ENCODE assay signal across 12 mouse cellular contexts in the genomic region with DNA sequence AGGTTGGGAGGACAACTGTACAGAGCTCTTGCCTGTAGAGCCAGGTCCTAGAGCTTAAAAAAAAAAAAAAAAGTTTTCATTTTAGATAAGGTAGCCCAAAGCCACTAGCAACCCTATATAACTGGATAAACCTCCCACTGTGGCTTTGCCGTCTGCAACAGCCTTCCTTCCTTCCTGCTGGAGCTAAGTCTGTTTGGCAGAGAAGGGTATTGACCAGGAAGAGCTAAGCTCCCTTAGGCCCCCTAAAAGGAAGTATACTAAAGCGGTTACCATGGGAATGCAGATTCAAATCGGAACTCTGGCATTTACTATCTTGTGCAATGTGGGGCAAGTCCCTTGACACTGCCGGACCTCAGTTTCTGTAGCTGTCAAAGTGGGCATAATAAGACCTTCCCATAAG. TPM values are rescaled to one million over a fixed set of nuclear protein-coding genes. Genes with fewer than 3 reads are reported as not detected.
DNase-seq lines count a peak whose midpoint lies in the region; ATAC-seq and TF ChIP-seq lines count a peak whose summit lies in the region.
"Had no signal": no experiment of that assay in that cellular context is flagged by ENCODE, and none has a peak within 500 bp of the region (broad histone marks: within the 10 kb centered on the region; RNA-seq: fewer than 3 reads in every experiment).

No protein-coding gene starts in this region.

- no peak for TF ChIP-seq CTCF in gastrocnemius, adult 2 months (IDR thresholded peaks at IDR 0.05)
- TF ChIP-seq CTCF in spleen, adult 2 months (IDR thresholded peaks at IDR 0.05; ENCODE audit: extremely low read depth, insufficient read depth, insufficient read length, insufficient replicate concordance), result no peak
- TF ChIP-seq CTCF in liver, embryonic 14.5 days (IDR thresholded peaks at IDR 0.05; ENCODE audit: low read depth), result no peak

- under 1% methylated on average over 4 of the region's 4 CpGs for WGBS in spleen, adult 2 months
- 9% methylated on average over 4 of the region's 4 CpGs for WGBS in liver, embryonic 14.5 days (ENCODE audit: insufficient replicate concordance)

- ATAC-seq in liver, embryonic 14.5 days (ENCODE audit: insufficient read depth), result peak; percentile 51; the same call in 1 of the 2 replicates
- ATAC-seq in frontal cortex, adult (ENCODE audit: low TSS enrichment), result no peak

- H3K9ac ChIP-seq in liver, embryonic 14.5 days (replicated peaks), result no peak overlapping the region

- no peaks in the 10 kb centered on the region for H3K9me3 ChIP-seq in liver, embryonic 14.5 days (ENCODE audit: control insufficient read depth, low read length)

- no peak for DNase-seq in gastrocnemius, adult 2 months
- DNase-seq in gastrocnemius, postnatal 36 days, result no peak
- DNase-seq in spleen, adult 2 months (ENCODE audit: low read depth in 1 of 2, low spot score in 2 of 2), result no peak
- DNase-seq in spleen, postnatal 14 days (ENCODE audit: low spot score in 2 of 2), result no peak
- DNase-seq in liver, embryonic 14.5 days (ENCODE audit: low read depth in 3 of 3, low spot score in 3 of 3), result no peak
- DNase-seq in telencephalon, adult 2 months (ENCODE audit: low read depth, low spot score), result peak; percentile 15
- no peak for DNase-seq in layer of hippocampus, postnatal 25 days (ENCODE audit: extremely low spot score in 1 of 2, low spot score in 1 of 2)
- DNase-seq: B cell, adult 2 months; cerebellum, adult 11-12 months; kidney, adult 8-10 months; midbrain, embryonic 14.5 days had no signal

- 0 out of 2 replicates have a peak overlapping the region, but pooled peaks have one; percentile 12 for H3K27ac ChIP-seq in gastrocnemius, adult 2 months
- peak overlapping the region; percentile 10 for H3K27ac ChIP-seq in spleen, adult 2 months (ENCODE audit: insufficient read depth, low read length)
- H3K27ac ChIP-seq in liver, embryonic 14.5 days, result no peak overlapping the region

- no peak overlapping the region for H3K4me3 ChIP-seq in gastrocnemius, adult 2 months
- peak overlapping the region; percentile 21; the same call in 1 of the 2 replicates for H3K4me3 ChIP-seq in spleen, adult 2 months (ENCODE audit: extremely low read depth, insufficient read depth, insufficient read length)
- no peak overlapping the region for H3K4me3 ChIP-seq in liver, embryonic 14.5 days (ENCODE audit: insufficient read depth in 1 of 2, low read depth in 2 of 2, low read length in 2 of 2)

- intact Hi-C loops in gastrocnemius, adult 2 months (cut with DNase I), result no loop called here
- intact Hi-C loops in gastrocnemius, postnatal 36 days (cut with DNase I), result loop anchor here (5.0 kb wide), 1 partner anchor 280 kb away; no protein-coding TSS in a partner anchor

- H3K4me1 ChIP-seq in spleen, adult 2 months (ENCODE audit: control insufficient read depth, insufficient read depth, insufficient read length), result peaks cover 3% of the 10 kb centered on the region; the same call in 1 of the 2 replicates
- peaks cover 0 to 4% of the 10 kb centered on the region in 2 experiments; a peak in 3 of 4 replicates for H3K4me1 ChIP-seq in liver, embryonic 14.5 days (replicated peaks; ENCODE audit: control insufficient read depth in 2 of 2, insufficient read depth in 2 of 2, low read length in 1 of 2)

- no peak for TF ChIP-seq POLR2A in spleen, adult 2 months (IDR thresholded peaks at IDR 0.05; ENCODE audit: low read depth, low read length)

- no peaks in the 10 kb centered on the region for H3K27me3 ChIP-seq in spleen, adult 2 months (ENCODE audit: control insufficient read depth, insufficient read depth, low read length)
- no peaks in the 10 kb centered on the region for H3K27me3 ChIP-seq in liver, embryonic 14.5 days (ENCODE audit: control insufficient read depth, insufficient read depth, low read length)

- peaks cover 5% of the 10 kb centered on the region for H3K36me3 ChIP-seq in spleen, adult 2 months (ENCODE audit: control insufficient read depth, insufficient read depth, low read length)
- no peaks in the 10 kb centered on the region for H3K36me3 ChIP-seq in liver, embryonic 14.5 days (replicated peaks; ENCODE audit: control insufficient read depth, insufficient read depth, low read depth)

- no peak for TF ChIP-seq EP300 in liver, embryonic 14.5 days (IDR thresholded peaks at IDR 0.05; ENCODE audit: low read depth)

- peak overlapping the region; percentile 22; the same call in 1 of the 2 replicates for H3K4me2 ChIP-seq in liver, embryonic 14.5 days (ENCODE audit: low read depth)

RNA-seq across cellular contexts. Expression of a gene that starts 5.4 kb away (rescaled TPM):
- total RNA-seq in gastrocnemius, adult 2 months (2021), result 1 to 10 TPM; 2.1 to 2.4 TPM
- 1 to 10 TPM; 2.2 to 4.4 TPM for total RNA-seq in gastrocnemius, postnatal 36 days (2021)
- polyA plus RNA-seq in spleen, adult 2 months (2012; rRNA removed), result 43.1 and 46.2 TPM in 2 replicates
- 13.1 and 22.2 TPM in 2 replicates for polyA plus RNA-seq in liver, embryonic 14.5 days (2012; rRNA removed)
- polyA plus RNA-seq in liver, embryonic 14.5 days (2014; fragmentation: Nextera tagmentation; extraction: Ambion mirVana), result 31.4 and 39.3 TPM in 2 replicates
- total RNA-seq in layer of hippocampus, postnatal 25 days (2021), result 1 to 10 TPM; 1.3 to 2.3 TPM

RNA-seq across cellular contexts. Expression of a gene that starts 9.1 kb away (rescaled TPM):
- under 1 TPM; 0.14 to 0.18 TPM for total RNA-seq in gastrocnemius, adult 2 months (2021)
- total RNA-seq in gastrocnemius, postnatal 36 days (2021), result under 1 TPM; 0.20 to 0.30 TPM
- polyA plus RNA-seq in spleen, adult 2 months (2012; rRNA removed), result 2.7 and 3.3 TPM in 2 replicates
- 0.41 and 0.58 TPM in 2 replicates for polyA plus RNA-seq in liver, embryonic 14.5 days (2012; rRNA removed)
- 0.15 TPM in 1 of 2 replicates, not detected in the other for polyA plus RNA-seq in liver, embryonic 14.5 days (2014; fragmentation: Nextera tagmentation; extraction: Ambion mirVana)
- total RNA-seq in layer of hippocampus, postnatal 25 days (2021), result 10 to 100 TPM; 74.1 to 76.7 TPM

RNA-seq across cellular contexts. Expression of a gene that starts 49.9 kb away (rescaled TPM):
- total RNA-seq in gastrocnemius, adult 2 months (2021), result 10 to 100 TPM; 31.0 to 35.0 TPM
- total RNA-seq in gastrocnemius, postnatal 36 days (2021), result 10 to 100 TPM; 27.0 to 27.6 TPM
- 85.1 and 88.6 TPM in 2 replicates for polyA plus RNA-seq in spleen, adult 2 months (2012; rRNA removed)
- 25.2 and 40.4 TPM in 2 replicates for polyA plus RNA-seq in liver, embryonic 14.5 days (2012; rRNA removed)
- 15.0 and 18.3 TPM in 2 replicates for polyA plus RNA-seq in liver, embryonic 14.5 days (2014; fragmentation: Nextera tagmentation; extraction: Ambion mirVana)
- 10 to 100 TPM; 63.0 to 69.3 TPM for total RNA-seq in layer of hippocampus, postnatal 25 days (2021)

RNA-seq across cellular contexts. Expression of a gene that starts 50.2 kb away (rescaled TPM):
- total RNA-seq in gastrocnemius, adult 2 months (2021), result 10 to 100 TPM; 22.1 to 28.3 TPM
- total RNA-seq in gastrocnemius, postnatal 36 days (2021), result 10 to 100 TPM; 19.1 to 22.1 TPM
- polyA plus RNA-seq in spleen, adult 2 months (2012; rRNA removed), result 26.6 and 31.5 TPM in 2 replicates
- 21.0 and 22.2 TPM in 2 replicates for polyA plus RNA-seq in liver, embryonic 14.5 days (2012; rRNA removed)
- 25.7 and 27.2 TPM in 2 replicates for polyA plus RNA-seq in liver, embryonic 14.5 days (2014; fragmentation: Nextera tagmentation; extraction: Ambion mirVana)
- total RNA-seq in layer of hippocampus, postnatal 25 days (2021), result 10 to 100 TPM; 19.3 to 22.0 TPM

Comparison
In these comparisons a context has a peak if more than half of its experiments do, and no peak if none do; other contexts are left out.
1. RNA of a gene that starts 9.1 kb away (total RNA-seq): 74.1 to 76.7 TPM in layer of hippocampus, postnatal 25 days; 0.20 to 0.30 TPM in gastrocnemius, postnatal 36 days and 0.14 to 0.18 TPM in gastrocnemius, adult 2 months; every median in the first group is over 10 times any median in the second.